Mouse (Mus musculus) right cerebral cortex, adult 18-20 months (tissue): Measurements from ENCODE around the gene Rab11a.

Experiments
- DNase-seq: peaks from one replicate; pipeline ENCODE4 v3.0.0; 2022; ENCODE audit warnings: mixed read lengths

Rab11a gene

GRCm38 (mm10) chr9:64737406-64738201 is at the start of gene Rab11a:
Rab11a (minus strand) TSS chr9:64737758.
- peak; percentile 97 for DNase-seq

- DNase-seq = no peak
Observed at GRCm38 (mm10) chr9:64786216-64786905, 48.8 kb upstream of the Rab11a start.

GRCm38 (mm10) chr9:64784841-64785240 is 47.3 kb upstream of the Rab11a start:
- DNase-seq = no peak

GRCm38 (mm10) chr9:64783511-64783910 is 46.0 kb upstream of the Rab11a start:
- no peak for DNase-seq

- DNase-seq = no peak
Observed at GRCm38 (mm10) chr9:64779628-64780027, 42.1 kb upstream of the Rab11a start.

- DNase-seq = no peak
Observed at GRCm38 (mm10) chr9:64778151-64778550, 40.6 kb upstream of the Rab11a start.

GRCm38 (mm10) chr9:64777441-64777987 is 40.0 kb upstream of the Rab11a start:
- no peak for DNase-seq

- DNase-seq = no peak
Observed at GRCm38 (mm10) chr9:64775491-64775890, 37.9 kb upstream of the Rab11a start.

GRCm38 (mm10) chr9:64774883-64775282 is 37.3 kb upstream of the Rab11a start:
- no peak for DNase-seq

GRCm38 (mm10) chr9:64774411-64774811 is 36.9 kb upstream of the Rab11a start:
- peak; percentile 35 for DNase-seq

GRCm38 (mm10) chr9:64773936-64774335 is 36.4 kb upstream of the Rab11a start:
- DNase-seq = no peak

GRCm38 (mm10) chr9:64773254-64773653 is 35.7 kb upstream of the Rab11a start:
- DNase-seq = no peak

GRCm38 (mm10) chr9:64771236-64771635 is 33.7 kb upstream of the Rab11a start:
- DNase-seq = peak; percentile 60

GRCm38 (mm10) chr9:64770411-64770849 is 32.9 kb upstream of the Rab11a start:
- DNase-seq = no peak

GRCm38 (mm10) chr9:64769911-64770310 is 32.4 kb upstream of the Rab11a start:
- no peak for DNase-seq

- peak; percentile 24 for DNase-seq
Observed at GRCm38 (mm10) chr9:64769066-64769695, 31.6 kb upstream of the Rab11a start.

- DNase-seq = no peak
Observed at GRCm38 (mm10) chr9:64767796-64768195, 30.2 kb upstream of the Rab11a start.

GRCm38 (mm10) chr9:64766136-64766535 is 28.6 kb upstream of the Rab11a start:
- no peak for DNase-seq

GRCm38 (mm10) chr9:64764824-64765223 is 27.3 kb upstream of the Rab11a start:
- no peak for DNase-seq

GRCm38 (mm10) chr9:64758052-64758451 is 20.5 kb upstream of the Rab11a start:
- DNase-seq = no peak

- no peak for DNase-seq
Observed at GRCm38 (mm10) chr9:64752575-64752974, 15.0 kb upstream of the Rab11a start.

- no peak for DNase-seq
Observed at GRCm38 (mm10) chr9:64749314-64749713, 11.8 kb upstream of the Rab11a start.

GRCm38 (mm10) chr9:64747735-64748134 is 10.2 kb upstream of the Rab11a start:
- DNase-seq = no peak
